1 mouse cellular context compared by ENCODE assay signal in genomic region chr11:103716971-103717370, GRCm38 (mm10).
TF ChIP-seq lines count a peak whose summit lies in the region.

No protein-coding gene starts in this region.

TF ChIP-seq in CH12.LX, 34 proteins besides CTCF, POLR2A, EP300 and RAD21 (continued from another document):
- TF ChIP-seq MAZ (IDR thresholded peaks at IDR 0.05; ENCODE audit: low read depth, low read length) (no peak), UBTF (IDR thresholded peaks at IDR 0.05; ENCODE audit: low read depth, low read length) (no peak)
